Mouse (Mus musculus) midbrain, embryonic 16.5 days (tissue): Measurements from ENCODE around the gene Abhd16b. TPM values are rescaled to one million over a fixed set of nuclear protein-coding genes. Genes with fewer than 3 reads are reported as not detected.
A peak's percentile ranks its signal among the peaks of the same experiment; 100 is the strongest.
"Not testable (repeated sequence)": the region's sequence is repeated elsewhere in the genome, so short reads cannot be mapped to it uniquely, and the experiment has no call there.

Experiments used
- ATAC-seq: fragments of 200-750 bp; cut with Nextera tagmentation; 2 replicates; pipeline ENCODE4 v1.8.0; 2017; ENCODE audit warnings: moderate TSS enrichment
- H3K27ac ChIP-seq: fragments of 300-500 bp; sonication (generic); 2 replicates; pipeline ENCODE4 v1.5.1; 2014; ENCODE audit warnings: mild to moderate bottlenecking, low read length, mixed read lengths
- H3K27me3 ChIP-seq: fragments of 300-500 bp; sonication (generic); 2 replicates; pipeline ENCODE4 v1.6.1; 2014; ENCODE audit warnings: low read depth, low read length, mixed read lengths; ENCODE audit not compliant: control insufficient read depth, insufficient read depth
- H3K36me3 ChIP-seq: fragments of 300-500 bp; sonication (generic); 2 replicates; pipeline ENCODE4 v1.6.1; 2014; ENCODE audit warnings: mild to moderate bottlenecking, low read length, moderate library complexity, mixed read lengths; ENCODE audit not compliant: control insufficient read depth, insufficient read depth
- H3K4me1 ChIP-seq: fragments of 300-500 bp; sonication (generic); 2 replicates; pipeline ENCODE4 v1.6.1; 2014; ENCODE audit warnings: mild to moderate bottlenecking, low read length, mixed read lengths; ENCODE audit not compliant: control insufficient read depth, insufficient read depth
- H3K4me2 ChIP-seq: fragments of 300-500 bp; sonication (generic); 2 replicates; pipeline ENCODE4 v1.6.1; 2014; ENCODE audit warnings: mild to moderate bottlenecking, low read length, mixed read lengths
- H3K4me3 ChIP-seq: fragments of 300-500 bp; sonication (generic); 2 replicates; pipeline ENCODE4 v1.5.1; 2014; ENCODE audit warnings: low read depth, mild to moderate bottlenecking, low read length, moderate library complexity, mixed read lengths
- H3K9ac ChIP-seq: fragments of 300-500 bp; sonication (generic); 2 replicates; pipeline ENCODE4 v1.6.1; 2014; ENCODE audit warnings: low read depth, low read length, mixed read lengths
- H3K9me3 ChIP-seq: fragments of 300-500 bp; sonication (generic); replicated peaks from 2 replicates; pipeline ENCODE4 v1.6.1; 2014; ENCODE audit warnings: mild to moderate bottlenecking, low read length, mixed read lengths; ENCODE audit not compliant: control insufficient read depth, poor library complexity, severe bottlenecking
- WGBS: fragments of 180-500 bp; shearing (Covaris S2); extraction: QIAGEN DNeasy Blood & Tissue Kit; methylation state at CpG from one replicate; pipeline ENCODE4 v1.1.7; 2014; 5-methylcytosine and 5-hydroxymethylcytosine counted together
- polyA plus RNA-seq: library from polyadenylated mRNA; unstranded; fragments of >200 nt; fragmentation: Nextera tagmentation; extraction: Ambion mirVana; gene quantifications from 2 replicates; pipeline ENCODE4 v1.2.1, GENCODE M21; 2015

Abhd16b gene
- polyA plus RNA-seq, 1 experiment from 2014 or later, result not detected

- WGBS, result 36% methylated on average over 7 of the region's 7 CpGs
- no peak overlapping the region for H3K27ac ChIP-seq
- H3K4me2 ChIP-seq, result no peak overlapping the region
- H3K36me3 ChIP-seq, result no peaks in the 10 kb centered on the region
- H3K4me3 ChIP-seq, result no peak overlapping the region
- H3K9me3 ChIP-seq, result no peaks in the 10 kb centered on the region
- ATAC-seq, result no peak
- no peak overlapping the region for H3K9ac ChIP-seq
- no peaks in the 10 kb centered on the region for H3K27me3 ChIP-seq
- H3K4me1 ChIP-seq, result no peaks in the 10 kb centered on the region
Observed at GRCm38 (mm10) chr2:181483562-181484318, 9.3 kb upstream of the Abhd16b start.

GRCm38 (mm10) chr2:181484456-181485233 is 8.4 kb upstream of the Abhd16b start:
- no peak overlapping the region for H3K9ac ChIP-seq
- no peaks in the 10 kb centered on the region for H3K4me1 ChIP-seq
- no peak for ATAC-seq
- 77% methylated on average over 6 of the region's 6 CpGs for WGBS
- no peaks in the 10 kb centered on the region for H3K36me3 ChIP-seq
- H3K9me3 ChIP-seq, result no peaks in the 10 kb centered on the region
- H3K27ac ChIP-seq, result no peak overlapping the region
- H3K4me3 ChIP-seq, result no peak overlapping the region
- no peak overlapping the region for H3K4me2 ChIP-seq
- no peaks in the 10 kb centered on the region for H3K27me3 ChIP-seq

- Histone ChIP-seq H3K27ac (no peak overlapping the region), H3K9ac (no peak overlapping the region), H3K36me3 (no peaks in the 10 kb centered on the region), H3K27me3 (no peaks in the 10 kb centered on the region), H3K4me3 (no peak overlapping the region), H3K9me3 (no peaks in the 10 kb centered on the region), H3K4me2 (no peak overlapping the region), H3K4me1 (no peaks in the 10 kb centered on the region)
- ATAC-seq, result no peak
- WGBS, result 23% methylated on average over 1 of the region's 1 CpGs
Observed at GRCm38 (mm10) chr2:181485741-181486140, 7.3 kb upstream of the Abhd16b start.

- H3K27ac ChIP-seq, result peak overlapping the region; percentile 17; the same call in 1 of the 2 replicates
- 43% methylated on average over 5 of the region's 5 CpGs for WGBS
Observed at GRCm38 (mm10) chr2:181487338-181488277, 5.4 kb upstream of the Abhd16b start.

GRCm38 (mm10) chr2:181491432-181492205 is 1.4 kb upstream of the Abhd16b start:
- H3K27me3 ChIP-seq, result no peaks in the 10 kb centered on the region
- no peak overlapping the region for H3K27ac ChIP-seq
- no peak overlapping the region for H3K4me2 ChIP-seq
- no peak for ATAC-seq
- no peak overlapping the region for H3K4me3 ChIP-seq
- WGBS, result 30% methylated on average over 7 of the region's 7 CpGs
- H3K9ac ChIP-seq, result no peak overlapping the region
- peaks cover 2% of the 10 kb centered on the region; the same call in 1 of the 2 replicates for H3K4me1 ChIP-seq
- no peaks in the 10 kb centered on the region for H3K9me3 ChIP-seq
- H3K36me3 ChIP-seq, result no peaks in the 10 kb centered on the region

More at GRCm38 (mm10) chr2:181487338-181488277, 5.4 kb upstream of the Abhd16b start:
- Histone ChIP-seq H3K9ac (no peak overlapping the region), H3K27me3 (no peaks in the 10 kb centered on the region), H3K9me3 (no peaks in the 10 kb centered on the region), H3K4me1 (no peaks in the 10 kb centered on the region), H3K4me3 (no peak overlapping the region), H3K36me3 (no peaks in the 10 kb centered on the region), H3K4me2 (no peak overlapping the region)
- ATAC-seq, result no peak

GRCm38 (mm10) chr2:181492206-181492605 is 800 bp upstream of the Abhd16b start:
- H3K4me2 ChIP-seq, result no peak overlapping the region
- H3K9me3 ChIP-seq, result no peaks in the 10 kb centered on the region
- no peaks in the 10 kb centered on the region for H3K36me3 ChIP-seq
- peaks cover 2% of the 10 kb centered on the region; the same call in 1 of the 2 replicates for H3K4me1 ChIP-seq
- no peaks in the 10 kb centered on the region for H3K27me3 ChIP-seq
- no peak overlapping the region for H3K9ac ChIP-seq
- WGBS, result 47% methylated on average over 3 of the region's 3 CpGs
- H3K27ac ChIP-seq, result no peak overlapping the region
- H3K4me3 ChIP-seq, result no peak overlapping the region
- ATAC-seq, result no peak

GRCm38 (mm10) chr2:181494266-181494945 is 1.4 kb downstream of the Abhd16b start:
- ATAC-seq, result no peak
- no peaks in the 10 kb centered on the region for H3K36me3 ChIP-seq
- 73% methylated on average over 26 of the region's 26 CpGs for WGBS
- no peak overlapping the region for H3K27ac ChIP-seq
- H3K9ac ChIP-seq, result no peak overlapping the region
- peaks cover 15% of the 10 kb centered on the region for H3K4me1 ChIP-seq
- H3K4me3 ChIP-seq, result no peak overlapping the region
- H3K4me2 ChIP-seq, result no peak overlapping the region
- H3K9me3 ChIP-seq, result no peaks in the 10 kb centered on the region
- no peaks in the 10 kb centered on the region for H3K27me3 ChIP-seq

- not testable (repeated sequence) for H3K9me3 ChIP-seq, H3K27me3 ChIP-seq, ATAC-seq, H3K4me3 ChIP-seq, H3K27ac ChIP-seq, H3K36me3 ChIP-seq, H3K9ac ChIP-seq, H3K4me2 ChIP-seq
- 64% methylated on average over 8 of the region's 8 CpGs for WGBS
- peaks cover 15% of the 10 kb centered on the region for H3K4me1 ChIP-seq
Observed at GRCm38 (mm10) chr2:181495845-181496244, 2.8 kb downstream of the Abhd16b start.
